Mouse (Mus musculus) adrenal gland, adult (tissue): Measurements from ENCODE around the gene Mmp9.

Experiments
- DNase-seq, 2 experiments: peaks; one replicate each; pipeline ENCODE4 v3.0.0; 2022 to 2023; ENCODE audit warnings: low spot score in 1 of 2; ENCODE audit not compliant: inconsistent age in 2 of 2

Gene Mmp9

DNA sequence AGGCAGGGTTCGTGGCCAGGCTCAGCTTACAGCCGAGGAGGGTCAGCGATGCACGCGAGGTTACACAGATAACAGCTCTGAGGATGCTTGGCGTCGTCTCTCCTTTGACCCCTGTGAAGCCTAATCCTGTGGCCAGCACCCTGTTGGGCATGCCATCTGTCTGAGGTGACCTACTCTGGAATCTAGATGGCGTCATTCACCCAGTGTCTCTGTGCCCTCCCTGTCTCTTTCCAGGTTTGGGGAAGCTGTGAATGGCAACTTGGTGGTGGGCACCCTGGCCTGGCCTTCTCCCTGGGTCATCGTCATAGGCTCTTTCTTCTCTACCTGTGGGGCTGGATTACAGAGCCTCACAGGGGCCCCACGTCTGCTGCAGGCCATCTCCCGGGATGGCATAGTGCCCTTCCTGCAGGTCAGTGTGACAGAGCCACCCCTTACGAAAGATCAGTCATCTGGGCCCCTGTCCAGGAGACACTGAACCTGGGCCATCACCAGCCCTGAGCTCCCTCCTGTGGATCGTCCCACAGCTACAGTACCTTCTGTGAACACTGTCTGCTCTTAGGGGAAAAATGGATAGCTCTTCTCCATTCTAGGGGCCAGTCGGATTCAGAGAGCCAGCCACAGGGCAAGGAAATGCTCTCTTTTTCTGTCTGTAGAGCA is 45.9 kb downstream of the Mmp9 start:
- DNase-seq = no peak

DNA sequence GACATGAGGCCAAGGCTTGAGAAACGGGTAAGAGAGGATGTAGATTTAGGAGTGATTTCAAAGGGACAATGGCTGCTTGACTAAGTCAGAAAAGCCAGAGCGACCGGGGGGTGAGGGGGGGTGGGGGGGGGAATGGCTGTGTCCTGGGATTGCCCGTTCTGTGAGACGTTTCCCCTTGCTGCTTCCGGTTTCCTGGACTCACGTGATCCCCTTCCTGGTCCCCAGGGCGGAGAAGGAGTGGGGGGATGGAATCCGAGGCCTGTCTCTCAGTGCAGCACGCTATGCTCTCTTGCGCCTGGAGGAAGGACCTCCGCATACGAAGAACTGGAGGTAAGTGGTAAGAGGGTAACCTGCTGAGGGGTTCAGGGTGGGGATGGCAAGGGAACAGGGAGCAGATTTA is 48.2 kb downstream of the Mmp9 start:
- DNase-seq = no peak

DNA sequence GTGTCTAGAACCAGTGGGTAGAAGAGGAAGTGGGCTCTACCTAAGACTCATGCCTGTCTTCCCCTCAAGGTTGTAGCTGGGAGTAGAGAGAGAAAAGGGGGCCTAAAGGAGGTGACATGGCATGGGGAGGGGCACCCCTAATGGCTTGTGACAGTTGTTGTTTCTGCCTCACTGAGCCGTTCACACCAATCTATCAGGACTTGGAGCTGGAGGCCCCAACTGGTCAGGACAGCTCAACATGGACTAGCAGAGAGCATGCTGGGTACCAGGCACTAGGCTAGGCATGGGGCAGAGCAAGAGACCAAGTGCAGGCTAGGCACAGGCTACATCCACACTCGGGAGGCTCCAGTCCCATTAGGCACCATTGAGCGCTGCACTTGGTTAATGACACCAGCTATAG is 50.5 kb downstream of the Mmp9 start:
- no peak for DNase-seq

DNA sequence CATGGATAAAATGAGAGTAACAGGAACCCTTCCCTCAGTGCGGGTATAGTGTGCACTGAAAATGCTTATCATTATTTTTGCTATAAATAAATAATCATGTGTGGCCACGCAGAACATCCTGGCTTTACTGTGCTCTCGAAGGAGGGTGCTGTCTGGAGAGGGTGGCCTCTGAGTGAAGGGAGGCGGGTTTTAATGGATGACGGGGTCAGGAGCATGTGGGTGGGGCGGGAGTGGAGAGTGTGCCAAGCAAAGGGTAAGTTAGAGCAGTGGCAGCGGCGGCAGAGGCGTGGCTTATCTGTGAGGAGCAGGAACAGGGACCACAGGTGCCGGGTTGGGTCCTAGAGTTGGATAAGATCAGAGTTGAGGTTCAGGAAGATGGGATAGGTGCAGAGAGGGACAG is 51.2 kb downstream of the Mmp9 start:
- no peak for DNase-seq

DNA sequence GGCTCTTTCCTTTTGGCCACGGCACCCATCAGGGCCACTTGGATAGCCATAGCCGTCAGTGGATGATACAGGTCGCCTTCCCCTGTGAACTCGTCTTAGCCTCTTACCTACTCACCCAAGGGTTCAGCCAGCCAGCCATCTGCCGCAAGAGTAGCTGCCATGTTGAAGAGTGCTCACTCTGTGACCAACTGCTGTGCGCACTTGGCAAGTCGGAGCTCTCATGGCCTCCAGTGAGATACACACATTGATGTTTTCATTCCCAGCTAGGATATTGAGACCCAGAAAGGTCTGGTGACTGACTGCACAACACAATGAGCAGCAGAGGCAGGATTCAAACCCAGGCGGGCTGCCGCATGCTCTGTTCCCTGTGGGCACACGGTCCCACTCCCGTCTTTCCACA is 53.6 kb downstream of the Mmp9 start:
- DNase-seq = no peak

DNA sequence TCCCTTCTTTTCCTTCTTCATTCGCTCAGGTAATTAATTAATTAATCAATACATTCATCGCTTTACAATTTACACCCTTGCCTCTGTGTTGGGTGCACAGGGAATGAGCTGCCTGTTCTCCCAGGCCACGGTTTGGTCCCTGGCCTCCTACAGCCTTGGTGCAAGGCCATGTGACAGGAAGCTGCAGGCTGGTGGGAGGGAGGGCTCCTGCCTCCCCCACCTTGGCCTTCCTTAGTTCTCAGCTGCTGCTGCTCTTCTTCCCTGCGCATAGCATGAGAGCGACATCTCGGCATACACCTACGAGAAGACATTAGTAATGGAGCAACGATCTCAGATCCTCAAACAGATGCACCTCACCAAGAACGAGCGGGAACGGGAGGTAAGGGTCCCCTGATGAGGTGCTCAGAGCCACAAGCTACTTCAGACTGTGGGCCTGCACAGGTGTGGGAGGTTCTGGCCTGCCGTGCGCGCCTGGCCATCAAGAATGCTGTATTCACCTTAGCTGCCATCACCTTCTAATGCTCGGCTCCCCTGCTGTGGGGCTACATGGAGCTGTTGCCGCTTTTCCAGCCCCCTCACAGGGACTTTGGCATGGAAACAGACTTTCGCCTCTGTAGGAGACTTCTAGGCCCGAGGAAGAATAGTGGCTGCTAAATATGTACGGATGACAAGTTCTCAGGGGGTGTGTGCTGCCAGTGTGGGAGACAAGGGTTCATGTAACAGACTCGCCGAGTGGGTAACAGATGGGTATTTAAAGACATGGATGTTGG is 54.3 kb downstream of the Mmp9 start:
- no peak for DNase-seq

DNA sequence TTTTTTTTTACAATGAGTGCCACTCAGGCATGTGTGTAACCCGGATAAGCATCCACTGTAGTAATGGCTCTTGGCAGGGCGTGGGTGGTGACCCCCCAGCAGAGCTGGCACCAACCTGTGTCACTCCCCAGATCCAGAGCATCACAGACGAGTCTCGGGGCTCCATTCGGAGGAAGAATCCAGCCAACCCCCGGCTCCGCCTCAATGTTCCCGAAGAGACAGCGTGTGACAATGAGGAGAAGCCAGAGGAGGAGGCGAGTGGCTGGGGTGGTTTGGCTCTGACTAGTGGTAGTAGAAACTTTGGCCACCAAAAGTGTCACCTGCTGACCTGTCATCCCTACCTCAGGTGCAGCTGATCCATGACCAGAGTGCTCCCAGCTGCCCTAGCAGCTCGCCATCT is 55.4 kb downstream of the Mmp9 start:
- DNase-seq = no peak

DNA sequence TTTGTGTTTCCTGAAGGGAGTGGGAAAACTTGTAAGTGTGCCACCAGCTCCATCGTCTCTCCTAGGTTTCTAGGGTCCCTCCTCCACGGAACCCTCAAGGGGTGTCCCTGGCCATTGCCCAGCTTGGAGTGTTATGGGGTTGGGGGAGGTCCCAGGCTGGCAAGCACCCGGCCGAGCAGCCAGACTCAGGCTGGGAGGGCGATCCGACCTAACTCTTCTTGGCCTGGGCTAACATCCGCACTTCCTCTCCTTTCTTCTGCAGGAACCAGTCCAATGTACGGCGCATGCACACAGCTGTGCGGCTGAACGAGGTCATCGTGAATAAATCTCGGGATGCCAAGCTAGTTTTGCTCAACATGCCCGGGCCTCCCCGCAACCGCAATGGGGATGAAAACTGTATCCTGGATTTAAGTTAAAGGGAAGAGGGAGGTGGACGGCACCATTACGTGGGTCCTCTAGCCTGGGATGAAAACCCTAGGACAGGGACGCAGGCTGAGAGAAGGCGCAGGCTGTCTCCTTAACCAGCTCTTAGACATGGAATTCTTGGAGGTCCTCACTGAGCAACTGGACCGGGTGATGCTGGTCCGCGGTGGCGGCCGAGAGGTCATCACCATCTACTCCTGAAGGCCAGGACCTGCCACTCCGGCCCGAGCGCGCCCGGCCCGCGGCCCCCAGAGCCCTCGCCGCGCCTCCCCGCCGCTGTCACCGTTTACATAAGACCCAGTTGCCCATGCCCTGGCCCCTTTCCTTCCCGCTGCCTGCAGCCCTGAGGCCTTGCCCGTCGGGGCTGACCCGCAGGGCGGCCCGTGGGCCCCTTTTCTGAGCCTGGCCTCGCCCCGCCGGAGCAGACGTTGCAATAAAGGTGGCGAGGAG is 56.5 kb downstream of the Mmp9 start:
- DNase-seq = peak in 1 of 2 experiments; percentile 61

DNA sequence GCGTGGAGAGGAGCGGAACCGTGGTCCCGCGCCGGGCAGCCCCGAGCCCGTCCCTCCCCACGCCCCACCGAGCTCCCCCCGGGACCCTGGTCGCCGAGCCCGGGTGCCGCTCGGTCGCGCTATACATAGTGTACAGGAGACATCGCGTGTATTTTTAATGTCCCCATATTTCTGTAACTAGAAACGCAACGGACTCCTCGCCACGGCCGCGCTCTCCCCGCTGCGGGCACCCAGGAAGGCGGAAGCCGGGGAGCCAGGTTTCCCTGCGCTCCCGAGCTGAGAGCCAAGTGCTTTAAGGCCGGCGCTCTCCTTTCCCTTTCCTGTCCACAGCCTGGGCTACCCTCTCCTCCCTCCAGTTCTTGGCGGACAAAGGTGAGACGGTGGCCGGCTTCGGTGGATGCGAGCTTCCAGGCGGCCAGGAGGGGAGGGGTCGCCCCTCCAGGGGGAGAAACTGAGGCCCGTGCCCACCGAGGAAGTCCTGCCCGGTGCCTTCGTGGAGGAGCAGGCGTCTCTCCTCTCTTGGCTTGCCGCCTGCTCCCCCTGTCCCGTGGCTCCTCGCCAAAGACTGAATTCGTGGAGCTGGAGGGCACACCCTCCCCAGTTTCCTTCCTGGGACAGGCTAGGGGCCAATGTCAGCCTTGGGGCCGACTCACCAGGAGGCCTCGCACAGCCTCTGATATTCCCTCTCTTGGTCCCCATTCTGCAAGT is 57.3 kb downstream of the Mmp9 start:
- DNase-seq = peak; percentile 64 to 87

DNA sequence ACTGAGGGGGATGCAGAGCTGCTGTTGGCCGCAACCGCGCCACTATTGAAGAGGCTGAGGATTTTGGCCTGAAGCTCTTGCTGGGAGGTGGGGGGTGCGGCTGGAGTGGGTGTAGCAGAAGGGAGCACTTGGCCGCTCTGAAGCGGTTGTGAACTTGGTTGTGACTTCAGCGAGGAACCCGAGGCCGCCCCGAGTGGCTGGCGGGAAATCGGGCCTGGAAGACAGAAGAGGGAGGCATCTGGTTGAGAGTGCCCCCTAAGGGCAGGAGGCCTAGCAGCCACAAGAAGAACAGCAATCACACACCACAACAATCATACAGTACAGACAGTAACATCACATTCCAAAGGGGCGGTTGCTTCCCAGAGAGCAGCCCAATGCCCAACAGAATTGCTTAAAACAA is 61.4 kb downstream of the Mmp9 start:
- no peak for DNase-seq

DNA sequence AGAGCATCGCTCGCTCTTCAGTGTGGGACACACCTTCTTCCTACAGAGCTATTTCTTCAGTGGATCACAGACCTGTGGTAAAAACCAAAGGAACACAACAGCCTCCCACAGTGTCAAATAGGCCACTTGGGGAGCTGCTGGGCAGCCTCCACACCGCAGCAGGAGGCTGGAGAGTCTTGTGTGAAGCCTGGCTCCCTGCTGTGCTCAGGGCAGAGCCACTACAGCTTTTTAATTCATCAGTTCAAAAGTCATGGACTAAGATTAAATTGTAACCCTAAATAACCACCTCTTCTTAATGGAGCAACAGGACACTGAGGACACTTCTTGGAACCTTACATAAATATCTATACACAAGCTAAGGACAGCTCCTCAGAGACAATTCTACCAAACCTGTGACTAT is 62.5 kb downstream of the Mmp9 start:
- DNase-seq = no peak

DNA sequence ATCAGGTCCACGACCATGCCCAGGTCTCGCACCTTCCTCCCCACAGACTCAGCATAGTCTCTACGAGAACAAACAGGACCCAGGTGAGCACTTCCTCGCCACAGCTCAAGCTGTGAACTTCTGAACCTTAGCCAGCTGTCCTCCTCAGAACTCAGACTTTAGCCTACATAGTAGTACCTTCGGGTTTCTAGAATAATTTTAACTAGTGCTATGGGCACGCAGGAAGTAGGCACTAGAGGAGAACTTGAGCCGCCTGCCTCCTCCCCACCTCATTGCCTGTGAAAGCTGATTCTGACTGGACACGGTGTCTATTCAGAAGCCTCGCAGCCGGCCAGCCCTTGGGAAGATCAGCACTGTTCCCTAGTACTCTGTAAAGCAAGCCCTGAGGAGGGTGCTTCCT is 63.7 kb downstream of the Mmp9 start:
- no peak for DNase-seq
